Mouse (Mus musculus) retina, adult 2 months (tissue): ENCODE data around the gene Cyth4.

Experiments used
- DNase-seq: peaks from one replicate; pipeline ENCODE4 v3.0.0-alpha.2; 2012; ENCODE audit warnings: low read depth, low spot score

The Cyth4 gene

GRCm38 (mm10) chr15:78596914-78597313, at the start of gene Cyth4:
Gene Cyth4, plus strand, starts transcription at chr15:78597047.
- DNase-seq, result no peak

DNA sequence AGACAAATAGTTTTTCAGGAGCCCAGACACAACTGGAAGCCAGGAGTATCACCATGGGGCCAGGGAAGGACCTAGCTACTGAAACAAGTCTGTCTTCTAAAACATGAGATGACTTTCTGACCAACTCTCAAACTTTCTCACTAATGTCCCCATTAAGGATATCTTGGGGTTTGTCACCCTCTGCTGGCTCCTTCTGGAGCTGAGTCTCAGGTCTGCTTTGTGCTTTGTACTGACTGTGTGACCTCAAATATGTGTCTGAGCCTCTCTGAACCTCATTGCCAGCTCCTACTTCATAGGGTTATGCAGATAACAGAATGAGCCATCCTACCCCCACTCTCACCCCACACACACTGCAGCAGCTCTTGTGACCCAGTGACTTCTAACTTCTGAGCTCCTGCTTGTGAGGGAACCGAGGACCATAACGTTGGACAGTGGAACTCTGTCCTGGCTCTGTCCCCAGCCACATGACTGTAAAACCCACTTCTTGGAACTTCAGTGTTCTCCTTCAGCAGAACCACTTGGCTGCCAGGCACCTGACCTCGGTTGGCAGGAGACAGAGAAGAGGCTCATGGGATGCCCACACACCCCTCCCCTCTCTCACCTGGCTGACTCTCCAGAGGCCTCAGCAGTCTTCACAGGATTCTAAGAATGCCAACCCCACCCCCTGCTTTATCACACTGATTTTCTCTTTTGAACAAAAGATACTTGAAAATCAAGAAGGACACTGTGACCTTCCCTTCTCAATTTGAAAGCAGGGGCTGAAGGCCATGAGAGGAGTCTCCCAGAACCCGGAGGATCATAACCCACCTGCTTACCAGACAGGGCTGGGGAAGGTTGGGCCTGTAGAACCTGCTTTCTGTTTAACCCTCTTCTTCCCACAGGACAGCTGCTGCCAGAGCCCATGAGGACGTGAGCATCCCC, 49.2 kb upstream of the Cyth4 start:
- no peak for DNase-seq

DNA sequence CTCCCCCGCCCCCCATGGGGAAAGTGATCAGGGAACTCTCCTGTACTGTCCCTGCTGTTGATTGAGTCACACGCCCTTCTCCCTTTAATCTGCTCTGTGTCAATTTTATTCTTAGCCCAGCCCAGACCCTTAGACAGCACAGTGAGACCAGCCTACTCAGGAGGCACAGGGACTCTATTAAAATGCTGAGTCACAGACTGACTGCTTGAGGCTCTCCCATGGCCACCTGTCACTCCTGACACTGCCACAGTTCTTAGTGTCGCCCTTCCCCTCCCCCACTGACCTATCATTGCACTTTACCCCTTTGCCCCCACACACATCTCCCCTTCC, 48.5 kb upstream of the Cyth4 start:
- no peak for DNase-seq

DNA sequence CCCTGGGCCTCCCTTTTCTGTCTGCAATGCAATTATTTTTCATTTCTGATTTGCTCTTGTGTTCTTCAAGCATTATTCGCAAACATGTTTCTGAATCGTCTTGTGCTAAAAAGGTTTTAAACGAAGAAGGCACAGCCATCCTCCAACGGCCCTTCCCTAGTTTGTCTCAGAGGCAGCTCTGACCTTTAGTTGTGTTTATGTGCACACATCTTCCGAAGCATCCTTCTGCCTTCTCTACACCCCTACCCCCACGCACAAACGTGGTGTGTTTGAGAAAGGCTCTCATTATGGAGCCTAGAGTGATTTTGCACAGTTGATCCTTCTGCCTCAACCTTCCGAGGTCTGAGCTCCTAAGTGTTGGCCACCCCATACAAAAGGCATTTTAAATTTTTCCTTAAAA, 48.1 kb upstream of the Cyth4 start:
- no peak for DNase-seq

- no peak for DNase-seq
Observed at GRCm38 (mm10) chr15:78549189-78549734, 47.6 kb upstream of the Cyth4 start.

GRCm38 (mm10) chr15:78554545-78555313, 42.1 kb upstream of the Cyth4 start:
- DNase-seq, result no peak

DNA sequence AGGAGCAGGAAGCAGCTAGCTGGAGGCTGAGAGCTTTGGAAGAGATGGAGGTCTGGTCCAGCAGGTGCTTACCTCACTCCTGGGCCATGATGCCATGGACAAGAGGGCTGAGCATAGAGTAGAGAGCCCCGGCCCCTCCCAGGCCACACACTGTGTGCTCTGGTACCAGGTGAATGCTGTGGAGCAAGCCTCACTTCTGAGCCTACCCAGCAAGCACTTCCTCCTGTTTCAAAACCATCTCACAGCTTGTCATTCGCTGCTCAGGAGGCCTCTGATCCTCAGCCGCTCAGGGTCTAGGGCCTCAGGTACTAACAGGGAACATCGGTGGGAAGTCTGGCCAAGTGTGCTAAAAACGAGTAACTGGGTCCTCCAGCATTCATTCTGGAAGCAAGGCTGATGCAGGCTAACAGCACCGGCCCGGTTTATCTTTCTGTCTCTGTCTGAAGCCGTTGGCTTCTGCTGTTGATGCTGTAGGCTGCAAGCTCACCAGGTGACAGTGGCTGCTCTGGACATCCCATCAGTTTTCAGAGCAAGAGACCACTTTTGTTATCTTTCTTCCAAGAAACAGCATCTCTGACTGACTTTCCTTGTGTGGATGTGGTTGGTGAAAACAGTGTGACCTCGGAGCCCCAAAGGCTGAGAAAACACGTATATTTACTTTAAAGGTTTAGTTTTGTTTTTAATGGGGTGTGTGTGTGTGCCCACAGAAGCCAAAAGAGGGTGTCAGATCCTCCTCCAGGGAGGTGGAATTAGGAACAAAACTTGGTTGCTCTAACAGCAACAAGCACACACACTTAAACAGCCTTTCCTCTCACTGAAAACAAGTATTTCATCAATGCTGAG, 38.9 kb upstream of the Cyth4 start:
- no peak for DNase-seq

DNA sequence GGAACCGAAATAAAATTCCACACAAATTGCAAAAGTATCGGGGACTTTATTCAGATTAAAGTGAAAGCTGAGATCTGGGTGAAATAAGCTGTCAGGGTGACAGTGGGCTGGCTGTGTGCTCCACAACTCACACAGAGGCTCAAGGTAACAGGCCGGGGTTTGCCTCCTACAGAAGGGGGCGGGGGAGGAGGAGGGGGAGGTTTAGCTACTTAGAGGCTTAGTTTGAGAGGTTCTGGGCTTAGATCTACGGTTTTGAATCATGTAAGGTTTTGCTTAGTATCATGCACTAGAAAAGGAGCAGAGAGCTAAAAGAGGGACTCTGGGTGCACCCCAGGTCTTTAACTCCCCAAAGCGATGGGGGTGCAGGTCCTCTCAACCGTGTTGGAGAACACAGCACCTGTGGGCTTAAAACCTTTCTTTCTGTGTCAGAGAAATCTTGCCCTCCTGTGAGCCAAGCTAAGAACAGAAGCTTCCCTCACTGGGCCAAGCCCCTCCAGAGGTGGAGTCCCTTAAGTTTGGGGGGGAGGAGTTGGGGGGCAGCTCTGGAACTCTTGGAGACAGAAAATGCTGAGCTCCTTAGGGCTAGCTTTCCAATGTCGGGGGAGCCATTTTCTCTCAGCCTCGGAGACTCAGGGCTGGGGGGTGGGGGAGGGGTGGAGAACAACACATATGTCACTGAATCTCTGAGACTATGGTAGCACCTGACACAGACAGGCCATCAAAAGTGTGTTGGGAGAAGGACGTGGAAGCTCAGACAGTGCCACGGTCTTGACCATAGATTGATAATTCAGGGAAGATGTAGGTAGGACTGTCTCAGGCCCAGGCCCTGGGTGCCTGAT, 37.5 kb upstream of the Cyth4 start:
- DNase-seq, result no peak

DNA sequence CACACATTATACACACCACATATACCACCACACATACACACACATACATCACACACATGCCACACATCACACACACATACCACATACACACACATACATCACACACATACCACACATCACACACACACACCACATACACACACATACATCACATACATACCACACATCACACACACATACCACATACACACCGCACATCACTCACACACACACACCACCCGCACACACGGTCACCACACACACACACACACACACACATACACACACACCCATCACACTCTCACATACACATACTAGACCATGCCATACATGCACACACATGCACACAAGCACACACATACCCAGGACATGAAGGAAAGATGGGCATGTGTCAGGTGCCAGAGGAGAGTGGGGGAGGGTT, 33.5 kb upstream of the Cyth4 start:
- DNase-seq, result no peak

DNA sequence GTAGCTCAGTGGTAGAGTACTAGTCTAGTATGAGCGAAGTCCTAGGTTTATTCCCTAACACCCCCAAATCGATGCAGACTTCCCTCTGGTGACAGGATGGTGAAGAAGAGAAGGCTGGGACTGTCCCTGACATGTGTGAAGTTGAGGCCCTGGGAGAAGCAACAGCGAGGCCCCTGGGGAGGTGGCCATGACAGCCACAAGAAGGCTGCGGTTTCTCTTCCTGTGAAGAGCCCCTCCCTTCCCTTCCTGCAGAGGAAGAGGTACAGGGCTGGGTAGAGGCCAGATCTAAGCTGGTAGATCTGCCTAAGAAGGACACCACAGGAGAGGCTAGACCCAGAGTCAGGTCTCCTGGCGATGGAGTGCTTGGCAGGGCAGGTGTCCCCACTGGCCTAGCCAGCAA, 32.9 kb upstream of the Cyth4 start:
- DNase-seq, result no peak

DNA sequence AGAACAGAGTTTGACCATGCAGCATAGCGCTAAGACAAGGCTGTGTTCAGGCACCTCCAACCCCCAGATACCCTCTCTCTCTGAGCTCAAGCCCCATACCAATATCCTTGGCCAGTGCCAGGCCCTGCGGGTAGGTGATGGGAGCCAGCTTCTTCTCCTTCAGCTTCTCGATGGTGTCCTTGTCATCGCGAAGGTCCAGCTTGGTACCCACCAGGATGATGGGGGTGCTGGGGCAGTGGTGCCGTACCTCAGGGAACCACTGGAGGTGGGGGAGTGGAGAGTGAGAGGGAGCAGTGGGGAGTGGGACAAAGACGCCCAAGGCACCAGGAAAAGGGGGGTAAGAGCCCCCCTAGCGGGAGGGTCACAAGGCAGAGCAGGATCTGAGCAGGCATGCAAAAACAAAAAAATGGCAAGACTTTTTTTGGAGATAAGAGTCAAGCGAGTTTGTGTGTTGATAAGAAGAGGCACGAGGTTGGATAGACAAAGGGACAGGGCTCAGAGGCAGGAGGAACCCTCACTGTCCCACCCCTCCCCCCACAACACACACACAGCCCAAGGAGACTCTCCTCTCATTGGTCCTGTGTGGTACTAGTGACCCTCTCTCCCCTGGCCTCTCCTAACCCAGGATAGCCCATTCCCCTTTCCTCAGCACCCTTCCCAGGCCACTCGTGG, 31.9 kb upstream of the Cyth4 start:
- DNase-seq, result no peak

GRCm38 (mm10) chr15:78567608-78568120, 29.2 kb upstream of the Cyth4 start:
- DNase-seq, result no peak

DNA sequence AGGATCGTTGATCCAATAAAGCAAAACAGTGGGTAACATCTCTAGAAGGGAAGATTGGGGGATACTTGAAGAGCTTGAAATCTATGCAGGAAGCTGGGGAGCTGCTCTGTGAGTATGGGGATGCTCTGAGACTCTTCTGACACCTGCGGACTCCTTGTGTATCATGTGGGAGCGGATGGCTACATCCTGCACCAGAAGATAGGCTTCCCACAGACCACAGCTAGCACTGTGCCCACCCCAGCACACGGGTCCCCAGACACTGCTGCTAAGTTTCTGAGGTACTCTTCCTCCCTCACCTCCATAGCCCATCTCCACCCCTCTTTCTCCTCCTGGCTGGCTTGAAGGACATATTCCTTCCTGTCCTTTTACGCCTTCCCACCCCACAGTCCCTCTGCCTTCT, 26.7 kb upstream of the Cyth4 start:
- no peak for DNase-seq

- DNase-seq, result no peak
Observed at GRCm38 (mm10) chr15:78571554-78572269, 25.1 kb upstream of the Cyth4 start.

DNA sequence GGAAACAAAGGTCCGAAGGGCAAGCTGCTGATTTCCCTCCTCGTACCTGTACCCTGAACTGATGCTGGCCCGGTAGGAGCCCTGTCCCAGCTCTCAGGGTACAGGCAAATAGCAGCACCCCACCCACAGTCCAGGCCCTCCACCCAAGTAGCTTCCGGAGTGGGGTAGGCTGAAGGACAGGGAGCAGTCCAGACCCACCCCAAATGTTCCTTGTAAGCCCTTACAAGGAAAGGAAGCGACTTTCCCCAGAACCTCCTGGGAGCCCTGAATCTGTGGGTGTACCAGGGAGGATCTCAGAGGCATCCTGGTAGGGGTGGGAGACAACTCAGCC, 24.6 kb upstream of the Cyth4 start:
- no peak for DNase-seq

GRCm38 (mm10) chr15:78572658-78573397, 24.0 kb upstream of the Cyth4 start, which contains the start of gene Rac2:
Gene Rac2, minus strand, starts transcription at chr15:78572783.
- DNase-seq, result no peak

GRCm38 (mm10) chr15:78576284-78576810, 20.5 kb upstream of the Cyth4 start:
- no peak for DNase-seq

DNA sequence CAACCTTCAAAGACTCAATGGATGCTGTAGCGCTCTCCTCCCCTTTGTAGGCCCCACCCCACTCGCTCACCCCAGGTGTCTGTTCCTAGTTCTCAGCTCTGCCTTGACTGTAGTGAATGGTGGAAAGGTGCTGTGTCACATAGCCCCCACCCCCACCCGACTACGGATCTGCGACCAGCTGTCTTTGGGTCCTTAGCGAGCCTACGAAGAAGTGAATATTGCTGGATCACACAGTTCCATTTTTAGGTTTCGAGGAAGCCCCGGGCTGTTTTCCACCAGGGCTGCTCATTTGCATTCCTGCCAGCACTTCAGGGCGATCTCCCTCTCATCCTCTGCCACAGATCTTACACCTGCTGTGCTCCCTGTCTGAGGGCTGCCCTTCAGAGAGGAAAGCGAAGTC, 13.5 kb upstream of the Cyth4 start:
- no peak for DNase-seq

DNA sequence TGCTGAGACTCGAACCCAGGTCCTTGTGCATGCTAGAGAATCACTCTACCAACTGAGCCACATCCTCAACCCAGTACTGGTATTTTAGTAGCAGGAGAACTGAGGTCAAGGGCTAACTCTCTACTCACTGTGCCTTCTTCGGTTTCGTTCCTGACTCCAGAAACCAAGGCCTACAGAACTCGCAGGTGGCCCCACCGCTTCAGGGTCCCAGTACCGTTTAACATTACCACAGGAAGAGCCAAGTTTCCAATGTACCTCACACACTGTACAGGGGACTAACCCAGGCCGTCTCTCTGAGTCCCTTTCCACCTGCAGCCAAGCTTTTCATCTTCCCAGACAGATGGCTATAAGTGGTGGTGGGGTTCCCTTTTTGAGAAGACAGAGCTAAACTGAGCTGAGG, 11.4 kb upstream of the Cyth4 start:
- no peak for DNase-seq
